ENCODE assay signal across 17 mouse cellular contexts in genomic region chr10:99581074-99581473, GRCm38 (mm10).
DNase-seq lines count a peak whose midpoint lies in the region; ATAC-seq lines count a peak whose summit lies in the region.
"Had no signal": no experiment of that assay in that cellular context is flagged by ENCODE, and none has a peak within 500 bp of the region (broad histone marks: within the 10 kb centered on the region; RNA-seq: fewer than 3 reads in every experiment).

No protein-coding gene starts in this region.

- DNase-seq in lung, postnatal 36 days = peak; percentile 46
- no peak for DNase-seq in lung, postnatal 10 days
- DNase-seq in fat pad, adult 2 months (ENCODE audit: extremely low read depth, low read depth, low spot score) = peak; percentile 95
- DNase-seq in embryo, embryonic 10.5 days (ENCODE audit: low spot score) = no peak
- DNase-seq in yolk sac, embryonic 10.5 days (ENCODE audit: low spot score) = no peak
- no peak for DNase-seq in thymus, postnatal 0 days (ENCODE audit: low spot score)
- DNase-seq: adrenal gland, postnatal 25 days; cerebellum, adult 2 months; heart, postnatal 14 days; kidney, adult 9 months; kidney, postnatal 4 days; lung, postnatal 14 days; thymus, postnatal 25 days had no signal

- ATAC-seq in CD4-positive, CD25-positive, alpha-beta regulatory T cell, adult 4 months = peak; percentile 69
- peak; percentile 94 for ATAC-seq in megakaryocyte progenitor cell, adult 5-6 weeks (replicated peaks; ENCODE audit: poor library complexity)
- ATAC-seq: forebrain, embryonic 16.5 days; intestine, embryonic 15.5 days had no signal

Comparison
In these comparisons a context has a peak if more than half of its experiments do, and no peak if none do; other contexts are left out.
1. DNase-seq: peak in lung, postnatal 36 days (single experiment) and fat pad, adult 2 months (single experiment); none in lung, postnatal 10 days (single experiment), embryo, embryonic 10.5 days (single experiment), yolk sac, embryonic 10.5 days (single experiment) and thymus, postnatal 0 days (single experiment).